Mouse (Mus musculus) embryo, embryonic 10.5 days (tissue): Measurements from ENCODE around the gene Lzic.

ENCODE experiments used
- DNase-seq: peaks from one replicate; pipeline ENCODE4 v3.0.0-alpha.2; 2015; ENCODE audit warnings: low spot score

Lzic gene

GRCm38 (mm10) chr4:149484566-149484965 lies 463 bp upstream of the Lzic start:
- DNase-seq, result no peak

- peak; percentile 68 for DNase-seq
Observed at GRCm38 (mm10) chr4:149485825-149486206, 787 bp downstream of the Lzic start.

- DNase-seq, result no peak
Observed at GRCm38 (mm10) chr4:149487729-149488128, 2.7 kb downstream of the Lzic start.

GRCm38 (mm10) chr4:149489415-149490240 lies 4.6 kb downstream of the Lzic start:
- DNase-seq, result no peak

- DNase-seq, result no peak
Observed at GRCm38 (mm10) chr4:149491151-149491550, 6.1 kb downstream of the Lzic start.

- peak; percentile 72 for DNase-seq
Observed at GRCm38 (mm10) chr4:149496612-149497011, 11.6 kb downstream of the Lzic start.

- no peak for DNase-seq
Observed at GRCm38 (mm10) chr4:149498901-149499300, 13.9 kb downstream of the Lzic start.

GRCm38 (mm10) chr4:149499790-149500189 lies 14.8 kb downstream of the Lzic start:
- no peak for DNase-seq

GRCm38 (mm10) chr4:149504363-149504762 lies 19.3 kb downstream of the Lzic start:
- DNase-seq, result no peak

GRCm38 (mm10) chr4:149504858-149505257 lies 19.8 kb downstream of the Lzic start:
- no peak for DNase-seq

- DNase-seq, result no peak
Observed at GRCm38 (mm10) chr4:149505261-149505967, 20.4 kb downstream of the Lzic start.

GRCm38 (mm10) chr4:149506904-149507303 lies 21.9 kb downstream of the Lzic start:
- DNase-seq, result no peak

- no peak for DNase-seq
Observed at GRCm38 (mm10) chr4:149511221-149511646, 26.2 kb downstream of the Lzic start.

GRCm38 (mm10) chr4:149512072-149512471 lies 27.0 kb downstream of the Lzic start:
- DNase-seq, result no peak

GRCm38 (mm10) chr4:149515706-149516105 lies 30.7 kb downstream of the Lzic start:
- DNase-seq, result no peak

- peak; percentile 98 for DNase-seq
Observed at GRCm38 (mm10) chr4:149517868-149518340, 32.9 kb downstream of the Lzic start, which contains the start of gene Ctnnbip1. Gene Ctnnbip1 (plus strand): TSS chr4:149518236.

- no peak for DNase-seq
Observed at GRCm38 (mm10) chr4:149518351-149519220, 33.6 kb downstream of the Lzic start.

- no peak for DNase-seq
Observed at GRCm38 (mm10) chr4:149521258-149521657, 36.2 kb downstream of the Lzic start.

GRCm38 (mm10) chr4:149523961-149524360 lies 38.9 kb downstream of the Lzic start:
- DNase-seq, result no peak

GRCm38 (mm10) chr4:149525170-149525569 lies 40.1 kb downstream of the Lzic start:
- no peak for DNase-seq

- DNase-seq, result no peak
Observed at GRCm38 (mm10) chr4:149525811-149526210, 40.8 kb downstream of the Lzic start.

- DNase-seq, result no peak
Observed at GRCm38 (mm10) chr4:149526330-149526729, 41.3 kb downstream of the Lzic start.
